Mouse (Mus musculus) CD4-positive, CD25-positive, alpha-beta regulatory T cell, adult 2 months (primary cell): ENCODE measurements around the gene Pramel4.
"Not testable (repeated sequence)": the region's sequence is repeated elsewhere in the genome, so short reads cannot be mapped to it uniquely, and the experiment has no call there.

Experiments used
- DNase-seq: peaks from one replicate; pipeline ENCODE4 v3.0.0-alpha.2; 2012; ENCODE audit warnings: low read depth, low spot score

Pramel4 gene

DNA sequence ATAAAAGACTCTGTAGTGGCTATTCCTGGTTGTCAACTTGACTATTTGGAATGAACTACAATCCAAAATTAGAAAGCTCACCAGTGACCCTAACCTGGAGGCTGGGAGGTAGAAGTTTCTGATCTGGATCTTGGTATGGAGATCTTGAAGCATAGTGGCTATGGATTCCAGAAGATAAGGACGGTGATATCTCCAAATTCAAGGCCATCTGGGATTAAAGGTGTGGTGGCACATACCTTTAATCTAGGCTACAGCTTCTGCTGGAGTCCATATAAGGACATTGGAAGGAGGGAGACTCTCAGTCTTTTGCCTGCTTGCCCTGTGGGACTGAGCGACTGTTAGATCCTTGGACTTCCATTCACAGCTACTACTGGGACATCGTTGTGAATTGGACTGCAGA, at the start of gene Pramel4:
TSS of gene Pramel4 (plus strand) at position 301 of the 400 bp plus-strand sequence.
- not testable (repeated sequence) for DNase-seq

DNA sequence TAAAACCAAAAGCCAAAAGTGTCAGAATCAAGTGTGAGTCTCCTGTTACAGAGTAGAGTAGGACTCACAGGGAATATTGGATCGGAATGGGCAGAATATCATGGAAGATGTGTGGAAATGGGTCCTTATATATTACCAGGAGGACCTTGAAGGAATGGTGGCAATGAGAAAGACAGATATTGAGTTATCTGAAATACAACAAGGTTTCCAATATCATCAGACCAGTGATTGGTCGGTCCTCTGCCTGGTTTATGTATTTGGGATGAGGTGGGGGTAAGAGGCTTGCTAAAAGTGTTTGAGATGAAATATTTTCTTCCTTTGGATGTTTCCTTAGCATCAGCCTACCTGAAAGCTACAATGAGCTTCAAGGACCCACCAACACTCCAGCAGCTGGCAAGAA, 47.2 kb downstream of the Pramel4 start, which contains the start of gene Gm13102:
TSS of gene Gm13102 (plus strand) at position 301 of the 400 bp plus-strand sequence.
- not testable (repeated sequence) for DNase-seq
